Mouse (Mus musculus) right cerebral cortex, postnatal 4 days (tissue): ENCODE results near the gene Tsku.
A peak's percentile ranks its signal among the peaks of the same experiment; 100 is the strongest.

ENCODE experiments used
- DNase-seq: peaks from one replicate; pipeline ENCODE4 v3.0.0-alpha.2; 2022

Tsku gene

GRCm38 (mm10) chr7:98323288-98324019, 37.7 kb downstream of the Tsku start:
- peak; percentile 52 for DNase-seq

GRCm38 (mm10) chr7:98322415-98322814, 38.7 kb downstream of the Tsku start:
- no peak for DNase-seq

- DNase-seq = no peak
Measured at GRCm38 (mm10) chr7:98321083-98321482, 40.0 kb downstream of the Tsku start, which contains the start of gene Acer3. Gene Acer3, minus strand, starts transcription at chr7:98321208.

- DNase-seq = no peak
Measured at GRCm38 (mm10) chr7:98320006-98320556, 41.0 kb downstream of the Tsku start.

- no peak for DNase-seq
Measured at GRCm38 (mm10) chr7:98316568-98316967, 44.6 kb downstream of the Tsku start.

GRCm38 (mm10) chr7:98315087-98315486, 46.0 kb downstream of the Tsku start:
- DNase-seq = no peak

- DNase-seq = no peak
Measured at GRCm38 (mm10) chr7:98312185-98312920, 48.8 kb downstream of the Tsku start.

- no peak for DNase-seq
Measured at GRCm38 (mm10) chr7:98310266-98310665, 50.9 kb downstream of the Tsku start.

- peak; percentile 81 for DNase-seq
Measured at GRCm38 (mm10) chr7:98309219-98310030, 51.7 kb downstream of the Tsku start.

GRCm38 (mm10) chr7:98308607-98309218, 52.4 kb downstream of the Tsku start:
- DNase-seq = peak; percentile 8

- no peak for DNase-seq
Measured at GRCm38 (mm10) chr7:98307921-98308606, 53.1 kb downstream of the Tsku start.

GRCm38 (mm10) chr7:98307411-98307810, 53.7 kb downstream of the Tsku start:
- no peak for DNase-seq
